Comparison of ENCODE assay signal across 25 mouse cellular contexts in the genomic region with DNA sequence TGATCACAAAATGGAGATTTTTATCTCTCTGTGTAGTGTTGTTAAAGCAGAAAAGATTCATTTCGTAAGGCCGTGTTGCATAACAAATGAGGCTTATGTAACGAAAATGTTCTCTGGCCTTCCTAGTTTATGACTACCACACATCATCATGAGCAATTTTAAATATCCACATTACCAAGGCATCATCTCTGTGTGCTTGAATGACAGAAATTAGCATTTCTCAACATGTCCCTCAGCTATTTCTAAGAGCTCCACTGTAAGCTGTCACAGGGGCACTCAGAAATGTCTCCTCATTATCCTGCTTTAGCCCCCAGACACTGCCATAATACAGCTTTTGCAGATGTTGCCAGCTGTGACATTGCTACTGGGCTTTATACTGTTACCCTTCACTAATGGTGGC.
"Had no signal": no experiment of that assay in that cellular context is flagged by ENCODE, and none has a peak within 500 bp of the region (broad histone marks: within the 10 kb centered on the region; RNA-seq: fewer than 3 reads in every experiment).

No protein-coding gene starts in this region.

- H3K27ac ChIP-seq: gastrocnemius, adult 2 months; heart, embryonic 10.5 days; hindbrain, embryonic 10.5 days; hindbrain, embryonic 12.5 days; hindbrain, embryonic 14.5 days; intestine, embryonic 15.5 days; layer of hippocampus, adult 2 months; left cerebral cortex, adult 2 months; limb, embryonic 10.5 days; limb, embryonic 12.5 days had no signal

- H3K4me2 ChIP-seq: heart, embryonic 12.5 days; hindbrain, embryonic 12.5 days; hindbrain, embryonic 14.5 days; intestine, embryonic 15.5 days; limb, embryonic 12.5 days had no signal

- DNase-seq: gastrocnemius, adult 2 months; gastrocnemius, postnatal 10 days; gastrocnemius, postnatal 25 days; heart, adult 18-20 months; heart, postnatal 10 days; heart, postnatal 4 days; kidney, adult 18-20 months; kidney, adult 8-10 months; kidney, postnatal 10 days; kidney, postnatal 25 days; kidney, postnatal 4 days; liver had no signal

- H3K4me1 ChIP-seq: heart, embryonic 10.5 days; heart, embryonic 12.5 days; hindbrain, embryonic 10.5 days; hindbrain, embryonic 12.5 days; intestine, embryonic 15.5 days; limb, embryonic 10.5 days; limb, embryonic 12.5 days had no signal

- H3K36me3 ChIP-seq: heart, embryonic 10.5 days; heart, embryonic 12.5 days; hindbrain, embryonic 10.5 days; hindbrain, embryonic 12.5 days; intestine, embryonic 15.5 days; limb, embryonic 10.5 days; limb, embryonic 12.5 days had no signal

- ATAC-seq: hindbrain, embryonic 16.5 days; inflammation-experienced regulatory T-cells, adult 6 months; intestine, embryonic 15.5 days; intestine, postnatal 0 days had no signal

- H3K9ac ChIP-seq: heart, embryonic 12.5 days; hindbrain, embryonic 12.5 days; hindbrain, embryonic 14.5 days; intestine, embryonic 15.5 days; limb, embryonic 12.5 days had no signal

- H3K4me3 ChIP-seq: gastrocnemius, adult 2 months; heart, embryonic 10.5 days; heart, embryonic 12.5 days; hindbrain, embryonic 10.5 days; hindbrain, embryonic 12.5 days; intestine, embryonic 15.5 days; layer of hippocampus, adult 2 months; left cerebral cortex, adult 2 months; limb, embryonic 10.5 days; limb, embryonic 12.5 days had no signal

- H3K27me3 ChIP-seq: heart, embryonic 12.5 days; hindbrain, embryonic 12.5 days; intestine, embryonic 15.5 days; limb, embryonic 12.5 days had no signal

- H3K9me3 ChIP-seq: heart, embryonic 10.5 days; heart, embryonic 12.5 days; hindbrain, embryonic 10.5 days; hindbrain, embryonic 12.5 days; intestine, embryonic 15.5 days; limb, embryonic 10.5 days; limb, embryonic 12.5 days had no signal
